Mouse (Mus musculus): ENCODE results near the gene Pfn1. TPM values are rescaled to one million over a fixed set of nuclear protein-coding genes. Genes with fewer than 3 reads are reported as not detected.

The Pfn1 gene
- polyA plus RNA-seq, 1 experiment from 2014 or later: 578 TPM

- Histone ChIP-seq H3K4me2 (ENCODE audit: low read depth, low read length) (peak overlapping the region; percentile 91), H3K36me3 (ENCODE audit: control insufficient read depth, insufficient read depth, low read length) (peaks cover 30% of the 10 kb centered on the region), H3K27me3 (ENCODE audit: control insufficient read depth, insufficient read depth, low read length) (no peaks in the 10 kb centered on the region), H3K4me1 (ENCODE audit: control insufficient read depth, insufficient read depth, low read length) (peaks cover 31% of the 10 kb centered on the region), H3K4me3 (ENCODE audit: low read depth, low read length) (peak overlapping the region; percentile 98), H3K27ac (ENCODE audit: low read depth, low read length) (no peak overlapping the region), H3K9ac (replicated peaks; ENCODE audit: low read depth, low read length) (peak overlapping the region; percentile 95; the same call in 1 of the 2 replicates), H3K9me3 (ENCODE audit: control insufficient read depth, low read length) (no peaks in the 10 kb centered on the region)
- no peak for ATAC-seq (ENCODE audit: low read depth)
- 68% methylated on average over 6 of the region's 6 CpGs for WGBS
Observed at GRCm38 (mm10) chr11:70652884-70653344, 1.5 kb downstream of the Pfn1 start.

DNA sequence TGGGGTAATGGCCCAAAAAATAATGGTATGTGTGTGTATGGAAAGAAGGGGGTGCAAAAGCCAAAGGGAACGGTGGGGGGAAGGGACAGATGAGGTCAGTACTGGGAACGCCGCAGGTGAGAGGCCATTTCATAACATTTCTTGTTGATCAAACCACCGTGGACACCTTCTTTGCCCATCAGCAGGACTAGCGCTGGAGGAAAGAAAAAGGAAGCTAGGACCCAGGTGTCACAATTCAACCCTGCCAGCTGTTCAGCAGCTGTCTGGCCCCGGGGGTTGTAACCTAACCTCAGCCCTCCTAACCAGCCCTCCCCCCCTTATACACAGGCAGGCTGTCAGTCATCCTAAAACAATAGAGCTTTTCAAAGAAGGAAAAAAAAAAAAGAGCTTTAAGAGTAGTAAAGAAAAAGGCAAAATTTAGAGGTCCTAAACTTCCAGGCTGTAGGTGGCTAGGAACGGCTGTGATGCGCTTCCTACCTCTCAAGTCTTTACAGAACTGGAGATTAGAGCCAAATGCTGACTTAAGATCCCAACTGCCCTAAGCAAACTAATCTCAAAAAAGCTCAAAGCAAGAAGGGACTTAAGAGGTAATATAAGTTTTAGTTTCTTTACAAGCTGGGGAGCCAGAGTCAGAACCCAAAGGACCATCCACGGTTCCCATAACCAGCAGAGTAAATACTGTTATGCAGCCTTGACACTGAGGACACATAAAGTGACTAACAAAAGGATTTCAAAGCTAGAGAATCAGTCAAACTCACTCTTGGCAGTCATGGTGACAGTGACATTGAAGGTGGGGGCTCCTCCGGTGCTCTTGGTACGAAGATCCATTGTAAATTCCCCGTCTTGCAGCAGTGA lies 2.2 kb downstream of the Pfn1 start:
- H3K4me2 ChIP-seq (ENCODE audit: low read depth, low read length): peak overlapping the region; percentile 91
- H3K4me1 ChIP-seq (ENCODE audit: control insufficient read depth, insufficient read depth, low read length): peaks cover 34% of the 10 kb centered on the region
- no peak overlapping the region for H3K9ac ChIP-seq (replicated peaks; ENCODE audit: low read depth, low read length)
- WGBS: 72% methylated on average over 12 of the region's 12 CpGs
- no peaks in the 10 kb centered on the region for H3K27me3 ChIP-seq (ENCODE audit: control insufficient read depth, insufficient read depth, low read length)
- no peaks in the 10 kb centered on the region for H3K9me3 ChIP-seq (ENCODE audit: control insufficient read depth, low read length)
- ATAC-seq (ENCODE audit: low read depth): no peak
- no peak overlapping the region for H3K27ac ChIP-seq (ENCODE audit: low read depth, low read length)
- H3K4me3 ChIP-seq (ENCODE audit: low read depth, low read length): peak overlapping the region; percentile 98; the same call in 1 of the 2 replicates
- peaks cover 30% of the 10 kb centered on the region for H3K36me3 ChIP-seq (ENCODE audit: control insufficient read depth, insufficient read depth, low read length)

GRCm38 (mm10) chr11:70651391-70651790 lies 3.1 kb downstream of the Pfn1 start:
- H3K9me3 ChIP-seq (ENCODE audit: control insufficient read depth, low read length): no peaks in the 10 kb centered on the region
- H3K4me2 ChIP-seq (ENCODE audit: low read depth, low read length): no peak overlapping the region
- H3K27ac ChIP-seq (ENCODE audit: low read depth, low read length): no peak overlapping the region
- no peak overlapping the region for H3K4me3 ChIP-seq (ENCODE audit: low read depth, low read length)
- H3K4me1 ChIP-seq (ENCODE audit: control insufficient read depth, insufficient read depth, low read length): peaks cover 28% of the 10 kb centered on the region
- H3K9ac ChIP-seq (replicated peaks; ENCODE audit: low read depth, low read length): no peak overlapping the region
- no peaks in the 10 kb centered on the region for H3K27me3 ChIP-seq (ENCODE audit: control insufficient read depth, insufficient read depth, low read length)
- WGBS: 85% methylated on average over 2 of the region's 2 CpGs
- H3K36me3 ChIP-seq (ENCODE audit: control insufficient read depth, insufficient read depth, low read length): peaks cover 30% of the 10 kb centered on the region
- ATAC-seq (ENCODE audit: low read depth): no peak

GRCm38 (mm10) chr11:70650322-70651175 lies 3.9 kb downstream of the Pfn1 start:
- peaks cover 30% of the 10 kb centered on the region for H3K36me3 ChIP-seq (ENCODE audit: control insufficient read depth, insufficient read depth, low read length)
- H3K4me3 ChIP-seq (ENCODE audit: low read depth, low read length): no peak overlapping the region
- H3K4me1 ChIP-seq (ENCODE audit: control insufficient read depth, insufficient read depth, low read length): peaks cover 28% of the 10 kb centered on the region
- no peaks in the 10 kb centered on the region for H3K27me3 ChIP-seq (ENCODE audit: control insufficient read depth, insufficient read depth, low read length)
- ATAC-seq (ENCODE audit: low read depth): no peak
- H3K4me2 ChIP-seq (ENCODE audit: low read depth, low read length): no peak overlapping the region
- H3K9ac ChIP-seq (replicated peaks; ENCODE audit: low read depth, low read length): no peak overlapping the region
- no peak overlapping the region for H3K27ac ChIP-seq (ENCODE audit: low read depth, low read length)
- WGBS: 81% methylated on average over 12 of the region's 12 CpGs
- H3K9me3 ChIP-seq (ENCODE audit: control insufficient read depth, low read length): no peaks in the 10 kb centered on the region

- Histone ChIP-seq H3K36me3 (ENCODE audit: control insufficient read depth, insufficient read depth, low read length) (peaks cover 40% of the 10 kb centered on the region), H3K27me3 (ENCODE audit: control insufficient read depth, insufficient read depth, low read length) (no peaks in the 10 kb centered on the region), H3K4me2 (ENCODE audit: low read depth, low read length) (peak overlapping the region; percentile 100; the same call in 1 of the 2 replicates), H3K27ac (ENCODE audit: low read depth, low read length) (no peak overlapping the region), H3K9ac (replicated peaks; ENCODE audit: low read depth, low read length) (no peak overlapping the region), H3K4me1 (ENCODE audit: control insufficient read depth, insufficient read depth, low read length) (peaks cover 30% of the 10 kb centered on the region), H3K4me3 (ENCODE audit: low read depth, low read length) (no peak overlapping the region), H3K9me3 (ENCODE audit: control insufficient read depth, low read length) (no peaks in the 10 kb centered on the region)
- ATAC-seq (ENCODE audit: low read depth): no peak
- WGBS: 81% methylated on average over 8 of the region's 8 CpGs
Observed at GRCm38 (mm10) chr11:70649185-70649734, 5.2 kb downstream of the Pfn1 start.

- peak overlapping the region; percentile 100 for H3K4me2 ChIP-seq (ENCODE audit: low read depth, low read length)
- peak overlapping the region; percentile 77; the same call in 1 of the 2 replicates for H3K4me3 ChIP-seq (ENCODE audit: low read depth, low read length)
- ATAC-seq (ENCODE audit: low read depth): no peak
- peak overlapping the region; percentile 70; the same call in 1 of the 2 replicates for H3K9ac ChIP-seq (replicated peaks; ENCODE audit: low read depth, low read length)
- H3K27ac ChIP-seq (ENCODE audit: low read depth, low read length): no peak overlapping the region
- H3K9me3 ChIP-seq (ENCODE audit: control insufficient read depth, low read length): no peaks in the 10 kb centered on the region
- peaks cover 30% of the 10 kb centered on the region for H3K4me1 ChIP-seq (ENCODE audit: control insufficient read depth, insufficient read depth, low read length)
- no peaks in the 10 kb centered on the region for H3K27me3 ChIP-seq (ENCODE audit: control insufficient read depth, insufficient read depth, low read length)
- H3K36me3 ChIP-seq (ENCODE audit: control insufficient read depth, insufficient read depth, low read length): peaks cover 42% of the 10 kb centered on the region
- 88% methylated on average over 4 of the region's 4 CpGs for WGBS
Observed at GRCm38 (mm10) chr11:70648512-70648911, 5.9 kb downstream of the Pfn1 start.

DNA sequence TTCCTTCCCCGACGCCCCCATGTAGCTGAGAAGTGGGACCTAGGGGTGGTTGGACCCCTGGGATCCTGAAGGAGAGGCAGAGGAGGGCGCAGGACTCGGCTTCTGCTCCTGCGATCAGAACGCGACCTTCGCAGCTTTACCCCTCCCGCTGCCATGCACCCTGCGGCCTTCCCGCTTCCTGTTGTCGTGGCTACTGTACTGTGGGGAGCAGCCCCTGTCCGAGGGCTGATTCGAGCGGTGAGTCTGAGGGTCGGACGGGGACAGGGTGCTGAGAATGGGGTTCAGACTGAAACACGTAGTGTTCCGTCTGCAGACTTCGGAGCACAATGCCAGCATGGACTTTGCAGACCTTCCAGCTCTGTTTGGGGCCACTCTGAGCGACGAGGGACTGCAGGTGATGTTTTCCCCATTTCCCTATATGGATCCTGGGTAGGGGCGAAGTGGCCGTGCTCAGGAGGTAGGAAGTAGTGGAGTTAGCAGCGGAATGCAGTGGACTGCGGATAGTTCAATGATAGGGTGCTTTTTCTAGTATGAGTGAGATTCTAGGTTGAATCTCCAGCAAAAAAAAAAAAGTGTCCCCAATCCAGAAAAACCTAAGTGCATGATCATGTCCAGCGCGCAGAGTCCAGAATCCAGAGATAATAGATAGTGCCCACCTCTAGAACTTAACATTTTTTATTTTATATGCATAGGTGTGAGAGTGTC lies 6.6 kb downstream of the Pfn1 start:
- peak overlapping the region; percentile 70 for H3K9ac ChIP-seq (replicated peaks; ENCODE audit: low read depth, low read length)
- no peaks in the 10 kb centered on the region for H3K27me3 ChIP-seq (ENCODE audit: control insufficient read depth, insufficient read depth, low read length)
- peak overlapping the region; percentile 84 for H3K27ac ChIP-seq (ENCODE audit: low read depth, low read length)
- no peaks in the 10 kb centered on the region for H3K9me3 ChIP-seq (ENCODE audit: control insufficient read depth, low read length)
- H3K4me2 ChIP-seq (ENCODE audit: low read depth, low read length): peak overlapping the region; percentile 100
- peaks cover 26% of the 10 kb centered on the region for H3K4me1 ChIP-seq (ENCODE audit: control insufficient read depth, insufficient read depth, low read length)
- WGBS: 4% methylated on average over 28 of the region's 28 CpGs
- peaks cover 42% of the 10 kb centered on the region for H3K36me3 ChIP-seq (ENCODE audit: control insufficient read depth, insufficient read depth, low read length)
- no peak for ATAC-seq (ENCODE audit: low read depth)
- peak overlapping the region; percentile 77 for H3K4me3 ChIP-seq (ENCODE audit: low read depth, low read length)
